Mouse (Mus musculus): ENCODE results near the gene Bdkrb2.

Bdkrb2 gene

DNA sequence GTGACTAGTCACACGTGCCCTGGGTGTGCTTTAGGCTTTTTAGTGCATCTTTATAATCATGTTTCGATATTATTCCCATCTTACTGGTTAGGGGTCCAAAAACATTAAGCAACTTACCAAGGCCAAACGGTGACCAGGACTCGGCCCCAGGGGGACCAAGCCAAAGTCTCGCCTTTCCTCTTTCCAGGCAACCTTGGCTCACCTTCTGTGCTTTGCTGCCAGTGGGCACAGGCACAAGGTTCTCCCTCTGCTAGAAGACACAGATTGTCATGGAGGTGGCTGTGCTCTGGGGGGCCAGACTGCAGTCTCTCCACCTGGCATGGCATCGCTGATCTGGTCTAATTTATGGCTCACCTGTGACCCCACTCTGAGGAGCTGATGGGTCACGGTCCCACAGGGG, 27.8 kb downstream of the Bdkrb2 start:
- DNase-seq (ENCODE audit: low spot score in 2 of 2) = no peak

DNA sequence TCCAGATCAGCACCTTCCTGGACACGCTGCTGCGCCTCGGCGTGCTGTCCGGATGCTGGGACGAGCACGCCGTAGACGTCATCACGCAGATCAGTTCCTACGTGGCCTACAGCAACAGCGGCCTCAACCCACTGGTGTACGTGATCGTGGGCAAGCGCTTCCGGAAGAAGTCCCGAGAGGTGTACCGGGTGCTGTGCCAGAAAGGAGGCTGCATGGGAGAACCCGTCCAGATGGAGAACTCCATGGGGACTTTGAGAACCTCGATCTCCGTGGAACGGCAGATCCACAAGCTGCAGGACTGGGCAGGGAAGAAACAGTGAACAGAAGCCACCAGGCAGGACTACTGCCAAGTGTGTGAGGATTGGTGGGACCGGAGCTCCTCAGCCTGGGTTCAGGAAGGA, 29.3 kb downstream of the Bdkrb2 start:
- no peak for DNase-seq (ENCODE audit: low spot score in 2 of 2)

DNA sequence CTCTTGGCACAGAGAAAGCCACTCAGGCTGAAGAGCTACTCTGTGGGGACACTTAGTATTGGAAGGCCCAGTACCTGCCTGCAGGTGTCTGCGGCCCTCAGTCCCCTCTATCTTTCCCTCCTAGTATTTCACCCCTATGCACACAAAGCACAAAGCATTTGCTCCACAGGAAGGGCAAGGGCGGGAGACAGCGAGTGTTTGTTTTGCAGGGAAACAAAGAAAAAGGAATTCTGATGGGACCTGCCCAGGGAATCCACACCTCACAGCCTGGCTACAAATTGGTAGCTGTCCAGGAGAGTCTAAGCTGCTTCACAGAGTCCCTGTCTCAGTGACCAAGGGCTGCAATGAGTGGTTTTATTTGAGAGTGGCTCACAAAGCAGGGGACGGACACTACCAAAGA, 30.4 kb downstream of the Bdkrb2 start:
- no peak for DNase-seq (ENCODE audit: low spot score in 2 of 2)

DNA sequence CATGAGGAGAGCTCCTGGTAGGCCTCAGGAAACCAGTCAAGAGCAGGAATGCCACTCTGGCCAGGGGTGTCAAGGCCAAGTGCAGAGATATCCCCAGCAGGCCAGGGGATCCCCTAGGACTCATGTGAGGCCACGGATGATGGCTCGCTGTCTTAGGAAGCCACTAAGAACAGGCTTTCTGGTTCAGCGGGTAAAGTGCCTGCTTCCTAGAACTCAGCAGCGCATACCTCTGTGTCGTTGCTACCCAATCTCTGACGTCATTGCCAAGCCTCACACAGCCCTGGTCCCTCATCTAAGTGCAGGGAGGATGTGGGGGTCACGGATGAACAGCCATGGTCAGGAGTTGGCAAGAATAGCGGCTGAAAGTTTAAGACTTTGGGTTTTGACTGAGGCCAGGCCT, 34.1 kb downstream of the Bdkrb2 start:
- DNase-seq (ENCODE audit: low spot score in 2 of 2) = no peak

- no peak for DNase-seq (ENCODE audit: low spot score in 2 of 2)
Observed at GRCm38 (mm10) chr12:105598503-105598902, 35.5 kb downstream of the Bdkrb2 start.

DNA sequence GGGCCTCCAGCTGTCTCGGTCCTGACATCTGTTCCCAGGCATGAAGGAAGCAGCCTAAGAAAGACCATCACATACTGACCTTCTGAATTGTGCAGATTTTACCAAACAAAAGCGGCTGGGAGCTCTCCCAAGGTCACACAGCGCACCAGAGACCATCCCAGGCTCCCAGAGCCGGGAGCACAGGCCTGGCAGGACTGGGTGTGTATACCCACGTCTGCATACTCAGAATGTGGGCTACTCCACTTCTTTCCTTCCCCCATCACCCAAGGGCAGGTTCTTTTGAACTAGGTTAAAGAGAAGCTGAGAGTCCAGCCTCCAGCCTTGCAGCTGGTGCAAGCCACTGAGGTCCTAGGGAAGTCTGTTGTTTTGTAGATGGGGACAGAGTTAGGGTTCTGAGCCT, 36.1 kb downstream of the Bdkrb2 start:
- DNase-seq (ENCODE audit: low spot score in 2 of 2) = no peak

- no peak for DNase-seq (ENCODE audit: low spot score in 2 of 2)
Observed at GRCm38 (mm10) chr12:105601586-105601985, 38.6 kb downstream of the Bdkrb2 start.

DNA sequence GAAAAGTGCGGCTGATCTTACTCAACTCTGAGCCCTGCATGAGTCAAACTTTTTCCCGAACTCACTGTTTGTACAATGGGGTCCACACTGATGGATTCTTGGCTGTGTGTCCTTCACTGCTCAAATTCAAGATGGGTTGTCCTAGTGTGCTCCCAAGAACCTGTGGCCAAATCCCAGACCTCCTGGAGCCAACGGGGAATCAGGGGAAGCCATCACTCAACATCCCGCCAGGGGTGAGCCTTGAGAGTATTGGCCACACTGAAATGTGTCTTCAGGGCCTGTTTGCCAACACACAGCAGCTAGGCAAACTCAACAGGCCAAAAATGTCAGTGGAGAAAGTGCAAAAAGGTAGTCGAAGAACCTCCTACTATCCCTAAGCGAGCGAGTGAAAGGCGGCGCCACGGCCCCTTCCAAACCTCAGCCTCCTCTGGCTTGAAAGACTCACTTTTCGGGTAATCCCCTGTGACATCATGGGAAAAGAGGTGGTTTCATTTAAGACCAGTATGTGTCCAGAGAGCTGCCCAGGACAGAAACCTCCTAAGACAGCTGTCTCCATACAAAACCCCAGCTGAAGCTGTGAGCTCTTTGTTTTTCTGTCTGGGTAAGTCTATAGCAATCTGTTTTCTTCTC, 39.7 kb downstream of the Bdkrb2 start, which contains the start of gene Bdkrb1:
Gene Bdkrb1, plus strand, starts transcription at position 505 of the 630 bp plus-strand sequence.
- DNase-seq (ENCODE audit: low spot score in 2 of 2) = no peak

GRCm38 (mm10) chr12:105603904-105604303, 40.9 kb downstream of the Bdkrb2 start:
- no peak for DNase-seq (ENCODE audit: low spot score in 2 of 2)

DNA sequence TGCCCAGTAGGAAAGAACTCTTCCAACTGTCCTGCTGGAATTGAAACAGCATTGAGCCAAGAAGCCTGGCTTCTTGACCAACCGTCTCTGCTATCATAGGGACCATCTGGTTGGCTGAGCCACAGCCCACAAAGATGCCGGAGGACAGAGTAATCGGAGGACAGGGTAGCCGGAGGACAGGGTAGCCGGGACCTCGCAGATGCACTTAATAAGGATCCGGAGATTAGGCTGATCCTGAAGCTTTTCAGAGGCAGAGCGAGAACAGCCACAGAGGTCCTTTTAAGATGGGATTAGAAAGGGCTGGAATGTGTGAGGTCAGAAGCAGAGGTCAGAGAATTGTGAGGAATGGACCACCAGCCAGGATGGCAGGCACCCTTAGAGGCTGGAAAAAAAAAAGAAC, 42.2 kb downstream of the Bdkrb2 start:
- no peak for DNase-seq (ENCODE audit: low spot score in 2 of 2)

DNA sequence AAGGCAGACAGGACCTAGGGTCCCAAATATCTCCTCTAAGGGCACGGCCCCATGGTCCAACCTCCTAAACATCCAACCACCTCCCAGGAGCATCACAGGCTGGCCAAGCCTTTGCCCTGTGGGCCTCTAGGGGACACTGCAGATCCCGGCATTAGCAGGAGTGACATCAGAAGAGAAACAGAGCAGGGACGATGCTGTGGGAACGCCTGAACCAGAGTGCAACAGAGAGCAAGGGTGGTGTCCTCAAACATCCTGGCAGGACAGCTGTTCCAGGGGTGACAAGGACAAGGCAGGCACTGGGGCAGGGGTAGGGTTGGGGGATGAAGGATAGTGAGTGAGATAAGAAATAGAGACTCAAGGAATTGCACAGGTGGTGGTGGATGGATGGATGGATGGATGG, 43.9 kb downstream of the Bdkrb2 start:
- no peak for DNase-seq (ENCODE audit: low spot score in 2 of 2)

GRCm38 (mm10) chr12:105611045-105611444, 48.0 kb downstream of the Bdkrb2 start:
- no peak for DNase-seq (ENCODE audit: low spot score in 2 of 2)

- peak; percentile 37 to 71 for DNase-seq (ENCODE audit: low spot score in 2 of 2)
Observed at GRCm38 (mm10) chr12:105611748-105612147, 48.7 kb downstream of the Bdkrb2 start.

DNA sequence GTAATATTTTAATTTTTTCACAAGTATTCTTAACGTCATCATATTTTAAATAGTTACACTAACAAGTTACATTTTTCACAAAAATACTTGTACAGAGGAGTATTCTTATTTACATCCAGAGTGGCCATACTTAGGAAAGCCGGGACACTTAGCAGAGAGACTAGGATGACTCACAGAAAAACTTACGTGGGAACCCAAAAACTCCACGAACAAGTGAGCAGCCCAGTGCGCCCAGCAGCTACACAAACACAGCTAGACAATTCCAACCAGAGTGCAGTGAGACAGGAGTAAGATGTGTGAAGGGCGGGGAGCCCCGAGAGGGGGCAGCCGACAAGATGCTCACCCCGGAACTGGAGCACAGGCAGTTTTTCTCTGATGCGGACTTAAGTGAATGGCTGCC, 50.5 kb downstream of the Bdkrb2 start:
- no peak for DNase-seq (ENCODE audit: low spot score in 2 of 2)

GRCm38 (mm10) chr12:105622048-105622447, 59.0 kb downstream of the Bdkrb2 start:
- DNase-seq (ENCODE audit: low spot score in 2 of 2) = no peak

DNA sequence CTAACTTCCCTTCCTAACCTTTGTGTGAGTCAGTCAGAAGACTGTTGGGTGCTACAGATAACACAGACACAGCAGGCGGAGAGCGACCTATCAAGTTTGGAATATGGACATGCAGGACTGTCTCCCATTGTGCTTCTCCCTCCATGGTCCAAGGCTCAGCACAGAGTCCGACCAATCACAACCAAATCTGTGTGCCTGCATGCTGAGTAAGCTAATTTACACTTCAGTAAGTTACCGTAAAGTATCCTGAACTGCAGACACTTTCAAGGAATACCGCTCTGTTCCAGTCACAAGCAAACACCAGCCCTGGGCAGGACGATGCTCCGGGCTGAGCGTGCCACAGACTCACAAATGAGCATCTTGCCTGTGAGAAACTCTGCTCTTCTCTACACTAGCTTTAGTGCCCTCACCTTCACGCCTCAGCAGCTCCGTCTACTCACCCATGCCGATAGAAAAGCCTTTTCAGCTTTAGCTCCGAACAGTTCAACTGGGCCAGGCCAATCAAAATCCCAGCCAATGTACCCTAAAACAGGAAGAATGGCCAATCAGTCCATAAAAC, 60.0 kb downstream of the Bdkrb2 start:
- no peak for DNase-seq (ENCODE audit: low spot score in 2 of 2)

GRCm38 (mm10) chr12:105625798-105626197, 62.8 kb downstream of the Bdkrb2 start:
- DNase-seq (ENCODE audit: low spot score in 2 of 2) = no peak

DNA sequence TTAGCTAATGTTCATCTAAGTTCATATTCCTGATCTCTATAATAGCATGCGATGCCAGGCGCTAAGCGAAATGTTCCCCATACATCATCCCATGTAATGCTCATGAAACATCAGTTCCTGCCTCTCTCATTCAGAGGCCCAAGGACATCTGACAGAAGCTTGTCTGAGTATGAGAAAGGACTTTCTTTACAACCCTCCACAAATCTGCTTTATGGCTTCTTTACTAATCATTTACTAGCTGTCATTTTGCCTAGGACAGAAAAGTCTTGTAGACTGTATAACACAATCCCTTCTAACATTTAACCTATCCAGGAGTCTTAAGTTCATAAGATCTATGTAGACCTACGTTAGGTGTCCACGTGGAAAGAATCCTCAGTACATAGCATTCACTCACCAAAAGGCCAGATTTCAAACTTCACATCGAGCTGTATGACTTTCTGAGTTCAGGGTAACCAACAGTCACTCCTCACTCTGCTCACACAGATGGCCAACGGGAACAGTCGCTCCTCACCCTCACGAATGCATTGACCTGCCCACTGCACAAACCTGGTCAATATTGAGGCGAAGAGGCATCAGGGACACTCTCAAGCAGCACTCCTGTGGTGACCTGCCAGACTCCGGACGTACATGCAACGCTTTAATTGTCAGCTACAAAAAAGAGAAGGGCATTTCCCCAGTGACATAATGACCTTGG, 71.5 kb downstream of the Bdkrb2 start:
- no peak for DNase-seq (ENCODE audit: low spot score in 2 of 2)

DNA sequence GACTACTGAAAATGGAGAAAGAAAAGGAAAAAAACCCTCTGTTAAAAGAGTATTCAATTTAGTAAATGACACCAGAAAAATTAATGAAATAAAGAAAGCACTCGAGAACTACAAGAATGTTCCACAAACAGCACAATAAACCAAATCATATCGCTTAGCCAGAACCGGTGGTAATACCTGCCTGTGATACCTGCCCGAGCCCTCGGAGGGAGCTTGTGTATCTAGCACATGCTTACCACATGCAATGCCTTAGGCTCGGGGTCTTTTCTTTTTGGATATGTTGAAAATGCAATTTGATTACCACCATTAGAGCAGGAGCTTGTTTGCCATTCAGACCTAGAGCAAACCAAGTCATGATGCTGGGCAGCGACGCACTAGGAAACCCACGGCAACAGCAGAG, 73.5 kb downstream of the Bdkrb2 start:
- DNase-seq (ENCODE audit: low spot score in 2 of 2) = no peak

GRCm38 (mm10) chr12:105637554-105637953, 74.5 kb downstream of the Bdkrb2 start:
- DNase-seq (ENCODE audit: low spot score in 2 of 2) = no peak

DNA sequence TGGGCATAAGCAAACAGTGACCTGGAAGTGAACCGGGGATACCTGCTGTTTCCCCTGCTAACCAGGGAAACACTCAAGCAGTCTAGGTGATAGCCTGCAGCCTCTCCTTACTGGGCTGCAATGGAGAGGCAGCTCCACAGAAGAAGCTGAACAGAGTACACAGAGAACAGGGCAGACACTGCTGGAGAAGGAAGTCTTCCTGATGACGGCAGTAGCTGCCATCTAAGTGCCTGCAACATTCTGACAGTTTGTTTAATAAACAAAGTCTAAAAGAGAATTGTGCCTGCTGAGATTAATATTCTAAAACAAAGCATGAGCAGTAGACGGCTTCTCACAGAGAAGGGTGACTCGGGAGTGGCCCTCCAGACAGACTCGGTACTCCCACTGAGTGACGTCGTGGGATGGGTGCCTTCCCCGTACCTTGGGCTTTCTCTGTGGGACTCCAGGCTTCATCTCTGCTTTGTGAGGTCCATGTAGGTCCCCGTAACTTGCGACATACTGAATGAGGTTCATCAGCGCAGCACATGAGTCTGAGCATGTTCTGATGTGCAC, 79.8 kb downstream of the Bdkrb2 start:
- DNase-seq (ENCODE audit: low spot score in 2 of 2) = no peak

All from frontal cortex, postnatal 10 days (tissue).